Mouse (Mus musculus): ENCODE results near the gene Snrnp35.

The Snrnp35 gene

DNA sequence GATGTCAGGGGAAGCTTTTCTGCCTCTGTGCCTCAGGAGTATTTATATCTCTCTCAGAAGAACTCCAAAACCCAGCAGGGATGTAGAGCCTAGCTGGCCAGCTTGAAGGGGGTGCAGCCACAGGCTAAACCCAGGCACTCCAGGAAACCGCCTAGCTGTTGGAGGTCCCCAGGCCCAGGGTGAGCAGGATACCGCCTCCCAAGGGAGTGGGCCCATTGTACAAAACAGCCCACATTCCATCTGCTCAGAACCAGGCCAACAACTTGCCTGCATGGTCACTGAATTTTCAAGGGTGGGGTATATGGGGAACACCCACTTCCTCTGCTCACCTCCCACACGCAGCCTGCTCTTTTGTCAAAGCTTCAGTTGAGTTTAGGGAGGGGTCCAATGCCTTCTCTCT is 17.6 kb downstream of the Snrnp35 start:
- DNase-seq (ENCODE audit: low read depth) = no peak

- no peak for DNase-seq (ENCODE audit: low read depth)
Measured at GRCm38 (mm10) chr5:124501541-124501940, 18.6 kb downstream of the Snrnp35 start.

DNA sequence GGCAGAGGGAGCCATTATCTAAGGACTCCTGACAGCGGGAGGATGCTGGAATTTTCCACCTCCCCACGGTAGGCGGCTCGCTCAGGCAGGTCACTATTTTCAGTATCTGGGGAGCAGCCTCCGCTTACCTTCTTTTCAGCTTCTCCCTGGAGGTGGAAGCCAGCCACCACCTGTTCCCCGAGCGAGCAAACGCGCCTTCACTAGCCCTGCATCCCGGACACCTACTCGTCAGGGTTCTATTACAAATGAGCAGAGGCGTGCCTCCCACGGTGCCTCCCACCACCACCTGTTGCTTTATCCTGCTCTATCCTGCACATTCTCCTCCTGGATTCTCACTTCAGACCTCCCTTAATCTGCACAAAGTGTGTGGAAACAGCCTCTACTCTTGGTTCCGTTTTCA is 20.8 kb downstream of the Snrnp35 start:
- DNase-seq (ENCODE audit: low read depth) = no peak

- no peak for DNase-seq (ENCODE audit: low read depth)
Measured at GRCm38 (mm10) chr5:124505235-124505634, 22.3 kb downstream of the Snrnp35 start.

DNA sequence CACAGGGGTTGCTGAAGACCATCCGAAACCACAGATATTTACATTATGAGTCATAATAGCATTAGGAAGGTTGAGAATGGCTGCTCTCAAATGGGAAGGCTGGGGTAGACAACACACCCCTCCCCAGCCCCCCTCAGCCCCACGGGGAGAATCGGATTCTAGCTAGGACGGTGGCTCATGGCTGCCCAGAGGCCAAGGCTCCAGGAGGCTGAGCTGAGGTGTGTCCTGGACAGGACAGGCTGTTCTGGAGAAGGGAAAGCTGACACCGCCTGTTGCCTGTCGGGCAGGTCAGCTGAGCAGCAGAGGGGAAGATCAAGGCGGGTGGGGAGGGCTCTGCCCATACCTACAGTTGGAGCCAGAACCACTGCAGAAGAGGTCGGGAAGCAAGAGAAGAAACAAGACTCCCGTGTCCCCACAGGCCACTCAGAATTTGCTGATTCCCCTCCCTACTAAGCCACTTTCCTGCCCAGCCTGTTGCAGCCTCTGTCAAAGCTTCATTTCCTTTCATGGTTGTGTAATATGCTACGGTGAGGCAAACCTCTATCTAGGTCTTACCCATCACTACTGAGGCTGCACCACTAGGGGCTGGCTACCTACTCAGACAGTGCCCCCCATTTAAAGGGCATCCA is 23.9 kb downstream of the Snrnp35 start:
- peak; percentile 84 for DNase-seq (ENCODE audit: low read depth)

- no peak for DNase-seq (ENCODE audit: low read depth)
Measured at GRCm38 (mm10) chr5:124509200-124509599, 26.3 kb downstream of the Snrnp35 start.

GRCm38 (mm10) chr5:124509742-124510237 is 26.9 kb downstream of the Snrnp35 start:
- no peak for DNase-seq (ENCODE audit: low read depth)

DNA sequence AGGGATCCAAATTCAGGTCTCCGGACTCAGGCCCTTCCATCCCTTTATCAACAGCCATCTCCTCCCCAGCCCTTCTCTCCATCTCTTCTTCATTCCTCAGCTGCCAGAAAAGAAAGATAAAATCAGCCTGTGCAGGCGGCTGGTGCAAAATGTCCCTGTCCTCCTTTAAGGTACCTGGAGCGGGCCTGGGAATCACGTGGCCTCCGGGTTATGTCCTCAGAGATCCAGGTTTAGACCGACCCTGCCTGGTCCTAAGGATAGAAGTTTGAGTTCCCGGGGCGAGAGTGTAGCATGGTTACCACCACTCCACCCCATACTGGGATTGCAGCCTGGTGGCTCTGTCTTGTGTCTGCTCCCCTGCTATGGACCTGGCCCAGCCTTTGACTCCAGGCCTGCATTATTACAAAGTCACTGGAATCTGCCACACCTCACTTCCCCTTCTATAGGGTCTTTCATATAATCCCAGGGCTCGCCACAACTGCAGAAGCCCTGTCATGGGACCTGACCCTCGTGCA is 27.7 kb downstream of the Snrnp35 start:
- no peak for DNase-seq (ENCODE audit: low read depth)

GRCm38 (mm10) chr5:124515789-124516188 is 32.9 kb downstream of the Snrnp35 start:
- DNase-seq (ENCODE audit: low read depth) = peak; percentile 34

DNA sequence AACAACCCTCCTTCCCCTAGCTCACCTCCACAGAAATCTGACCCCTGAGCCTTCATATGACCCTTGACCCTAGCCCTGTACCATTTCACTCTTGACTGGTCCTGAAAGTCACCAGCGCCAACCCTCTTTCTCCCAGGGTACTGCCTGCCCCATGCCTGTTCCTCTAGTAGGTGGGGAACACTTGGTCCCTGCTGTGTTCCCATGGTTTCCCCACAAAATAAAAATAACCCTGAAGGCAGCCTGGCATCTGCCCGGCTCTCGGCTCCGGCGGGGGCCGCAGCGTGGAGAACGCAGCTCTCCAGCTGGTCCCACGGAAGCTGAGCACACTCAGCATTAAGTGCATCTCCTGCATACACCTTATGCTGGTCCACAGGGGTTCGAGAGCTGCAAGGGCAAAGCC is 35.7 kb downstream of the Snrnp35 start:
- DNase-seq (ENCODE audit: low read depth) = no peak

DNA sequence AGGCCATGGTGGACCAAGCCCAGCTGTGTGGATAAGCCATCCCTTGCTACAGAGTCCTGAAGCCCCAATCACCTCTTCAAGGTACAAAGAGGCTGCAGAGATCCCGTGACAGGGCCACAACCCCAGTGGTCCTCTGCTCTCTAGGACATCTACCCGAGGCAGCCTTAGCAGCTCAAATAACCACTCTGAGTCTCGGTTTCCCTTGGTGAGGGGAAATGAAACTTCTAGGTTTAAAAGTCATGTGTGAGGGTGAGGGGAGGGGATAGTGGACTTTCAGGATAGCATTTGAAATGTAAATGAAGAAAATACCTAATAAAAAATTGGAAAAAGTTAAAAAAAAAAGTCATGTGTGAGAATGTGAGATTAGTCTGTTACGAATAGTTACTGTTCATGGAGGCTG is 38.7 kb downstream of the Snrnp35 start:
- DNase-seq (ENCODE audit: low read depth) = no peak

DNA sequence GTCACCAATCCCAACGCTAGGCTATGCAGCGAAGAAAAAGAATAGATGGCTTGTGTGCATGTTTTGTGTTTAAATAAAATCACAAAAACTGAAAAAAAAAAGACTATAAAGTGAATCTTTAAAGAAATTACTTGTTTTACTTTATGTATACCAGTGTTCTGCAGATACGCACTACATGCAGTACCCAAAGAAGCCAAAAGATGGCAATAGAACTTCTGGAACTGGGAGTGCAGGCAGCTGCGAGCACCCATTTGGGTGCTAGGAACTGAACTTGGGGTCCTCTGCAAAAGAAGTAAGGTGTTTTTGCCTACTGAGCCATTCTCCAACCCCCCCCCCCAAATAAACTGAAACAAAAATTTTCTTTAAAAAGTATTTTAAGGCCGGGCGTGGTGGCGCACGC is 40.1 kb downstream of the Snrnp35 start:
- DNase-seq (ENCODE audit: low read depth) = peak; percentile 55

GRCm38 (mm10) chr5:124524943-124525342 is 42.0 kb downstream of the Snrnp35 start:
- DNase-seq (ENCODE audit: low read depth) = peak; percentile 78

- DNase-seq (ENCODE audit: low read depth) = no peak
Measured at GRCm38 (mm10) chr5:124528351-124528750, 45.4 kb downstream of the Snrnp35 start.

DNA sequence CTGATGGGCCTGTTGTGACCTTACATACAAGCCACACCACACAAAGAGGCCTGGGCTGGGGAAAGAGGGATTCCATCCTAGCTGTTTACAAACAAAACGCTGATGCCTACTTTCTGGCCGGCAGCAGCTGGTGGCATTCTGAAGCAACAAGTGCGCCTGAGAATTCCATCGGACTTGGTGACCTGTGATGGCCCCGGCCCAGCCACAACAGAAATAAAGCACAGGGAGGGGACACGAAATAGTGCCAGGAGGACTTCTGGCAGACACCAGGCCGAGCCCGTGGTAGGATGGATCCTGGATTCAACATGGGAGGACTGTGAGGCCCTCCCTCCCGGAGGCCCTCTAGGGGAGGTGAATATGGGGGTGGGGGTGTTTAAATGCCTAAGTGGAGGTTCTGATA is 45.9 kb downstream of the Snrnp35 start:
- no peak for DNase-seq (ENCODE audit: low read depth)

GRCm38 (mm10) chr5:124529191-124529651 is 46.3 kb downstream of the Snrnp35 start:
- DNase-seq (ENCODE audit: low read depth) = no peak

GRCm38 (mm10) chr5:124529697-124530096 is 46.8 kb downstream of the Snrnp35 start:
- DNase-seq (ENCODE audit: low read depth) = peak; percentile 49

GRCm38 (mm10) chr5:124530655-124531582 is 48.0 kb downstream of the Snrnp35 start, which contains the start of gene Rilpl1:
TSS of gene Rilpl1 (minus strand) at chr5:124531391.
- DNase-seq (ENCODE audit: low read depth) = peak; percentile 41

DNA sequence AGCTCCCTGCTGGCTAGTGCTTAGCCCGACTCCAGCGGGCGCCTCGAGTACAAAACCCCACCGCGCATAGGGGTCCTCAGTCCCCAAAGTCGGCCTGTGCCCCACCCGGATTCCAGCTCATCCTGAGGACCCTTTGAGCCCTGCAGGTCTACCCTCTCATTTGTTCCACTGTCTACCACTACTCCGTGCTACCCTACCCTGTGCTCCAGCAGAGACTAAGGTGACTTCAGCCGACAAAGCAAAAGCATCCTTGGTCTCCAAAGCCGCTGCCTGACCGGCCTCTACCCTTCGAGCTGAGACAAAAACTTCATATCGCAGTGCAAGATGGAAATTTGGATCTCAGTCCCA is 48.6 kb downstream of the Snrnp35 start:
- no peak for DNase-seq (ENCODE audit: low read depth)

GRCm38 (mm10) chr5:124532451-124532850 is 49.5 kb downstream of the Snrnp35 start:
- DNase-seq (ENCODE audit: low read depth) = no peak

GRCm38 (mm10) chr5:124535016-124535415 is 52.1 kb downstream of the Snrnp35 start:
- DNase-seq (ENCODE audit: low read depth) = no peak

- no peak for DNase-seq (ENCODE audit: low read depth)
Measured at GRCm38 (mm10) chr5:124536776-124537175, 53.8 kb downstream of the Snrnp35 start.

Measured in 416B (cell line).